In the genomic region with DNA sequence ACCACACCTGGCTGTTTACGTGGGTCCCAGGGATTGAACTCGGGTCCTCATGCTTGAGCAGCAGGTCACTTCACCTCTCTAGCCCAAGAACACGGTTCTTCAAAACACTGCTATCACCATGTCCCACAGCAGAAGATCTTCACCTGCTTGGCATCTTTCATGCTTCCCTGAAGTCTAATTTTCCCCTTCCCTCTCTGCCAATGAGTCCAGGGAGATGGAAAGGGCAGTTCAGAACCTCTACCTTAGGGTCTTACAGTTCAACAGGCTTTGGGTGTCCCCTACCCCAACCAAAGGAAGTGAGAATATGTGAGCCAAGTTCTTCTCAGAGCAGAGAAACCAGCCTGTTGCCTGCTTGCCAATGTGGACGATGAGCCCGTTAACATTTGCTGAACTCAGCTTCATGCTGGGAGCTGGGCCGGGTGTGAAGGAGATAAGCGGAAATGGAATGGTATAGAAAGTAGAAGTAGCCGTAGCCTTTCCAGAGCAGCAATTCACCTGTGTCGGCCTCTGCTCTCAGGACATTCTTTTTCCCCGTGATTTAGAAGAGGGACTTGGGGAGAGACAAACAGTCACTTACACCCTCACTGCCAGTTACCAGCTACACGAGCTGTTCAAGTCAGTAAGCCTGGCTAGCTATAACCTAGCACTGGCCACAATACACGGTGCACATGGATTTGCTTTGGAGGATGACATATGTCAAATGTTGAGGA, we compare ENCODE assay signal across 18 mouse cellular contexts. TPM values are rescaled to one million over a fixed set of nuclear protein-coding genes. Genes with fewer than 3 reads are reported as not detected.
A peak's percentile ranks its signal among the peaks of the same experiment; 100 is the strongest.
DNase-seq lines count a peak whose midpoint lies in the region; ATAC-seq and TF ChIP-seq lines count a peak whose summit lies in the region.
"Had no signal": no experiment of that assay in that cellular context is flagged by ENCODE, and none has a peak within 500 bp of the region (broad histone marks: within the 10 kb centered on the region; RNA-seq: fewer than 3 reads in every experiment).

No protein-coding gene starts in this region.

- H3K36me3 ChIP-seq in hindbrain, embryonic 14.5 days (replicated peaks; ENCODE audit: control insufficient read depth, insufficient read depth), result no peaks in the 10 kb centered on the region
- H3K36me3 ChIP-seq in hindbrain, embryonic 10.5 days, result no peaks in the 10 kb centered on the region
- no peaks in the 10 kb centered on the region for H3K36me3 ChIP-seq in lung, embryonic 16.5 days (ENCODE audit: control insufficient read depth, insufficient read depth, low read length)
- no peaks in the 10 kb centered on the region for H3K36me3 ChIP-seq in lung, postnatal 0 days (ENCODE audit: insufficient read depth, low read length)
- no peaks in the 10 kb centered on the region for H3K36me3 ChIP-seq in midbrain, embryonic 16.5 days (ENCODE audit: control insufficient read depth, insufficient read depth, low read length)
- no peaks in the 10 kb centered on the region for H3K36me3 ChIP-seq in heart, adult 2 months (ENCODE audit: control insufficient read depth, insufficient read depth, low read length)

- ATAC-seq in hindbrain, embryonic 14.5 days (ENCODE audit: low FRiP score), result 0 out of 2 replicates have a peak, but pooled peaks have one; percentile 24
- ATAC-seq in lung, embryonic 16.5 days (ENCODE audit: low read depth), result no peak
- ATAC-seq in lung, postnatal 0 days, result no peak
- peak; percentile 28; the same call in 1 of the 2 replicates for ATAC-seq in midbrain, embryonic 16.5 days
- ATAC-seq: inflammation-experienced regulatory T-cells, adult 6 months had no signal

- no peak overlapping the region for H3K4me3 ChIP-seq in hindbrain, embryonic 14.5 days (replicated peaks; ENCODE audit: low read length)
- no peak overlapping the region for H3K4me3 ChIP-seq in hindbrain, embryonic 10.5 days
- H3K4me3 ChIP-seq in lung, embryonic 16.5 days (ENCODE audit: low read length), result no peak overlapping the region
- H3K4me3 ChIP-seq in lung, postnatal 0 days (ENCODE audit: low read depth, low read length), result no peak overlapping the region
- no peak overlapping the region for H3K4me3 ChIP-seq in midbrain, embryonic 16.5 days (ENCODE audit: low read depth, low read length)
- H3K4me3 ChIP-seq in heart, adult 2 months, result no peak overlapping the region
- H3K4me3 ChIP-seq: megakaryocyte, embryonic 14.5 days; myocyte had no signal

- no peaks in the 10 kb centered on the region for H3K9me3 ChIP-seq in hindbrain, embryonic 14.5 days (ENCODE audit: control insufficient read depth, low read length)
- H3K9me3 ChIP-seq in hindbrain, embryonic 10.5 days, result no peaks in the 10 kb centered on the region
- no peaks in the 10 kb centered on the region for H3K9me3 ChIP-seq in lung, embryonic 16.5 days (ENCODE audit: control insufficient read depth, low read length)
- H3K9me3 ChIP-seq in lung, postnatal 0 days (ENCODE audit: low read length), result no peaks in the 10 kb centered on the region
- H3K9me3 ChIP-seq in midbrain, embryonic 16.5 days (replicated peaks; ENCODE audit: control insufficient read depth, low read length, poor library complexity, severe bottlenecking), result no peaks in the 10 kb centered on the region

- H3K27me3 ChIP-seq in hindbrain, embryonic 14.5 days (ENCODE audit: control insufficient read depth, insufficient read depth, low read length), result no peaks in the 10 kb centered on the region
- H3K27me3 ChIP-seq in hindbrain, embryonic 10.5 days (ENCODE audit: insufficient read depth, poor library complexity, severe bottlenecking), result no peaks in the 10 kb centered on the region
- no peaks in the 10 kb centered on the region for H3K27me3 ChIP-seq in lung, embryonic 16.5 days (ENCODE audit: control insufficient read depth, insufficient read depth, low read depth, low read length)
- no peaks in the 10 kb centered on the region for H3K27me3 ChIP-seq in lung, postnatal 0 days (replicated peaks; ENCODE audit: insufficient read depth, low read length)
- no peaks in the 10 kb centered on the region for H3K27me3 ChIP-seq in midbrain, embryonic 16.5 days (ENCODE audit: control insufficient read depth, insufficient read depth, low read depth, low read length)
- H3K27me3 ChIP-seq in heart, adult 2 months (ENCODE audit: control insufficient read depth, insufficient read depth, low read length), result no peaks in the 10 kb centered on the region

- 88% methylated on average over 12 of the region's 12 CpGs for WGBS in hindbrain, embryonic 14.5 days
- WGBS in hindbrain, embryonic 10.5 days, result 89% methylated on average over 12 of the region's 12 CpGs
- WGBS in lung, embryonic 16.5 days, result 67% methylated on average over 12 of the region's 12 CpGs
- WGBS in lung, postnatal 0 days, result 70% methylated on average over 12 of the region's 12 CpGs
- WGBS in midbrain, embryonic 16.5 days, result 91% methylated on average over 12 of the region's 12 CpGs
- 70% methylated on average over 12 of the region's 12 CpGs for WGBS in heart, adult 2 months

- no peak overlapping the region for H3K9ac ChIP-seq in hindbrain, embryonic 14.5 days
- H3K9ac ChIP-seq in lung, embryonic 16.5 days (ENCODE audit: low read length), result no peak overlapping the region
- no peak overlapping the region for H3K9ac ChIP-seq in lung, postnatal 0 days (replicated peaks; ENCODE audit: low read depth)
- H3K9ac ChIP-seq in midbrain, embryonic 16.5 days (ENCODE audit: low read depth, low read length), result no peak overlapping the region
- H3K9ac ChIP-seq in heart, adult 2 months (ENCODE audit: low read depth, low read length), result no peak overlapping the region

- 0 out of 2 replicates have a peak, but pooled peaks cover 8% of the 10 kb centered on the region for H3K4me1 ChIP-seq in hindbrain, embryonic 14.5 days (replicated peaks; ENCODE audit: control insufficient read depth, insufficient read depth, low read length)
- H3K4me1 ChIP-seq in hindbrain, embryonic 10.5 days (replicated peaks), result peaks cover 8% of the 10 kb centered on the region; the same call in 1 of the 2 replicates
- peaks cover 3% of the 10 kb centered on the region; the same call in 1 of the 2 replicates for H3K4me1 ChIP-seq in lung, embryonic 16.5 days (replicated peaks; ENCODE audit: control insufficient read depth, insufficient read depth, low read length)
- H3K4me1 ChIP-seq in lung, postnatal 0 days (ENCODE audit: insufficient read depth, low read depth, low read length), result no peaks in the 10 kb centered on the region
- peaks cover 10% of the 10 kb centered on the region for H3K4me1 ChIP-seq in midbrain, embryonic 16.5 days (ENCODE audit: control insufficient read depth, insufficient read depth, low read length)
- no peaks in the 10 kb centered on the region for H3K4me1 ChIP-seq in heart, adult 2 months (ENCODE audit: control insufficient read depth, insufficient read depth, low read length)
- H3K4me1 ChIP-seq: megakaryocyte, embryonic 14.5 days had no signal

- no peak overlapping the region for H3K4me2 ChIP-seq in hindbrain, embryonic 14.5 days (replicated peaks)
- H3K4me2 ChIP-seq in lung, embryonic 16.5 days (ENCODE audit: low read depth, low read length), result no peak overlapping the region
- H3K4me2 ChIP-seq in lung, postnatal 0 days (replicated peaks; ENCODE audit: low read depth, low read length), result no peak overlapping the region
- no peak overlapping the region for H3K4me2 ChIP-seq in midbrain, embryonic 16.5 days (ENCODE audit: low read length)

- peak overlapping the region; percentile 44; the same call in 1 of the 2 replicates for H3K27ac ChIP-seq in hindbrain, embryonic 14.5 days
- no peak overlapping the region for H3K27ac ChIP-seq in hindbrain, embryonic 10.5 days
- H3K27ac ChIP-seq in lung, embryonic 16.5 days (ENCODE audit: low read length), result peak overlapping the region; percentile 41
- H3K27ac ChIP-seq in lung, postnatal 0 days (ENCODE audit: low read length), result no peak overlapping the region
- peak overlapping the region; percentile 77 for H3K27ac ChIP-seq in midbrain, embryonic 16.5 days (ENCODE audit: low read length)
- no peak overlapping the region for H3K27ac ChIP-seq in heart, adult 2 months

- intact Hi-C loops in heart, adult 2 months (cut with DNase I), result no loop called here

- TF ChIP-seq POLR2A in heart, adult 2 months (IDR thresholded peaks at IDR 0.05; ENCODE audit: insufficient read depth, low read depth, low read length), result no peak

- DNase-seq in cerebellum, adult 11-12 months, result peak; percentile 56
- no peak for DNase-seq in cerebellum, adult 8-10 months
- no peak for DNase-seq in hindbrain, embryonic 14.5 days (ENCODE audit: low spot score)
- no peak for DNase-seq in hindbrain, embryonic 10.5 days (ENCODE audit: low spot score)
- no peak for DNase-seq in lung, postnatal 0 days (ENCODE audit: low spot score)
- DNase-seq in heart, adult 2 months, result no peak
- DNase-seq: gastrocnemius, postnatal 14 days; kidney, adult 8-10 months; kidney, postnatal 25 days; lung, adult 2 months; thymus, postnatal 4 days had no signal

- no peak for TF ChIP-seq EP300 in lung, postnatal 0 days (IDR thresholded peaks at IDR 0.05)
- no peak for TF ChIP-seq EP300 in heart, adult 2 months (IDR thresholded peaks at IDR 0.05; ENCODE audit: insufficient read depth, low read depth, low read length)

- H3K79me2 ChIP-seq in heart, adult 2 months (replicated peaks; ENCODE audit: control insufficient read depth, insufficient read depth, low read length), result no peaks in the 10 kb centered on the region

- TF ChIP-seq CTCF in lung, postnatal 0 days (IDR thresholded peaks at IDR 0.05), result no peak
- TF ChIP-seq CTCF in heart, adult 2 months (IDR thresholded peaks at IDR 0.05), result no peak

RNA-seq across cellular contexts. Expression of a gene that starts 21.2 kb away (rescaled TPM):
- polyA plus RNA-seq in hindbrain, embryonic 14.5 days (2014; fragmentation: Nextera tagmentation; extraction: Ambion mirVana), result 0.09 TPM in 1 of 2 replicates, not detected in the other
- polyA plus RNA-seq in hindbrain, embryonic 10.5 days (2016; fragmentation: Nextera tagmentation; extraction: Ambion mirVana), result not detected in 2 replicates
- 0.10 and 0.55 TPM in 2 replicates for polyA plus RNA-seq in lung, embryonic 16.5 days (2015; fragmentation: Nextera tagmentation; extraction: Ambion mirVana)
- polyA plus RNA-seq in lung, postnatal 0 days (2015; fragmentation: Nextera tagmentation; extraction: Ambion mirVana), result not detected in 2 replicates
- polyA plus RNA-seq in midbrain, embryonic 16.5 days (2015; fragmentation: Nextera tagmentation; extraction: Ambion mirVana), result 0.06 TPM in 1 of 2 replicates, not detected in the other
- total RNA-seq in heart, adult 2 months (2021), result under 1 TPM in 1 of 2 experiments, not detected in 1; 0.07 TPM
- 0.44 and 0.76 TPM in 2 replicates for polyA plus RNA-seq in heart, adult 2 months (2012; rRNA removed)
- total RNA-seq: gastrocnemius, postnatal 14 days; MEL had no signal
- polyA plus RNA-seq: heart, postnatal 0 days; myocyte had no signal

RNA-seq across cellular contexts. Expression of a gene that starts 30.8 kb away (rescaled TPM):
- 0.22 and 0.29 TPM in 2 replicates for polyA plus RNA-seq in hindbrain, embryonic 14.5 days (2014; fragmentation: Nextera tagmentation; extraction: Ambion mirVana)
- 0.50 and 0.93 TPM in 2 replicates for polyA plus RNA-seq in hindbrain, embryonic 10.5 days (2016; fragmentation: Nextera tagmentation; extraction: Ambion mirVana)
- 0.50 and 0.83 TPM in 2 replicates for polyA plus RNA-seq in lung, embryonic 16.5 days (2015; fragmentation: Nextera tagmentation; extraction: Ambion mirVana)
- 3.0 and 3.7 TPM in 2 replicates for polyA plus RNA-seq in lung, postnatal 0 days (2015; fragmentation: Nextera tagmentation; extraction: Ambion mirVana)
- 0.27 and 0.30 TPM in 2 replicates for polyA plus RNA-seq in midbrain, embryonic 16.5 days (2015; fragmentation: Nextera tagmentation; extraction: Ambion mirVana)
- total RNA-seq in heart, adult 2 months (2021), result 1 to 10 TPM; 2.1 to 2.3 TPM
- polyA plus RNA-seq in heart, adult 2 months (2012; rRNA removed), result 3.9 and 4.9 TPM in 2 replicates
- total RNA-seq: MEL had no signal

Comparison
In these comparisons a context has a peak if more than half of its experiments do, and no peak if none do; other contexts are left out.
1. H3K27ac ChIP-seq: peak in hindbrain, embryonic 14.5 days (single experiment), lung, embryonic 16.5 days (single experiment) and midbrain, embryonic 16.5 days (single experiment); none in hindbrain, embryonic 10.5 days (single experiment), lung, postnatal 0 days (single experiment) and heart, adult 2 months (single experiment).
2. ATAC-seq: peak in hindbrain, embryonic 14.5 days (single experiment) and midbrain, embryonic 16.5 days (single experiment); none in lung, embryonic 16.5 days (single experiment) and lung, postnatal 0 days (single experiment).